Mouse (Mus musculus) frontal cortex, adult (tissue): ENCODE data around the gene Sprr2b.
"Not testable (repeated sequence)": the region's sequence is repeated elsewhere in the genome, so short reads cannot be mapped to it uniquely, and the experiment has no call there.

Experiments used
- ATAC-seq: cut with Nextera tagmentation; 2 replicates; pipeline ENCODE4 v1.9.2; 2017; ENCODE audit warnings: mild to moderate bottlenecking, moderate library complexity, mixed read lengths; ENCODE audit not compliant: low TSS enrichment

The Sprr2b gene

GRCm38 (mm10) chr3:92316320-92316719 lies at the start of gene Sprr2b:
Gene Sprr2b (plus strand): TSS chr3:92316620.
- no peak for ATAC-seq

DNA sequence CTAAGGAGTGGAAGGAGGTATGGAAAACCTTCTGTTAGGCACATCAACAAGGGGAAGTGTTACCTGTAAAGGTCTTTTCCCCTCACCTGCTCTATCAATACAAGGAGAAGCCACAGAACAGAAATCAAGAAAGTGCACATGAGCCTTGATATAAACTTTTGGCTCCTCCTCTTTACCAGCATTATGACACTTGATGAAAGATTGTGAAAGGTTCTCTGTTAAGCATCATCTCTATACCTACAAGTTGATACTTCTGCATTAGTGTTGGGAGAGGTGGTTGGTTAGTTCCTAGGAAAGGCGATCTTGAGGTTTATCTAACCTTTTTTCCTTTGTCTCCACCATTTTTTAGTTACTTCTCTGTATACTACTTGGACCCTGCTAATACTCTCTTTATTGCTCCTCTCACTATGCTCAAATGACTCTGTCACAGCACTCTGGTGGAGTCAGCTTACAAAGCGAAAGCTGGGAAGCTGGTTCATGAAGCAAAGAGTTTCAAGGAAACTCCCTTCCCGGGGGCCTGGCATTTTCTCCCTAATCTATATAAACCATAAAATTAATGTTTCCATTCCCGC lies 44.9 kb upstream of the Sprr2b start:
- ATAC-seq, result not testable (repeated sequence)

DNA sequence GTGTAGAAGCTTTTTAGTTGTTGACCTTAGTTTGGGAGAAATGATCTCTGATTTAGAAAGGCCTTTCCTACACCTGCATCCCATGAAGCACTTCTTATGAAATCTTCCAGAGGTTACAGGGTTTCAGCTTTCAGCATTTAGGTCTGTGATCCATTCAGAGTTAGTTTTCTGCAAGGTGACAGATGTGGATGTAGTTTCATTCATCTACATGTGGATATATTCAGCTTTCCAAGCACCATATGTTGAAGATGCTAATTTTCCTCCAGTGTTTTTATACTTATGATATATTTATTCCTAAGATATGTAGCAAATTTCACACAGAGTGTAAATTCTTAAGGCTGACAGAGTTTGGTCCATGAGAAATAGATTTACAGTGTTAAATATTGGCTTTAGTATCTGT lies 42.9 kb upstream of the Sprr2b start:
- peak; percentile 76 for ATAC-seq

- ATAC-seq, result peak; percentile 64; the same call in 1 of the 2 replicates
These were observed 42.4 kb upstream of the Sprr2b start for GRCm38 (mm10) chr3:92274018-92274417.

DNA sequence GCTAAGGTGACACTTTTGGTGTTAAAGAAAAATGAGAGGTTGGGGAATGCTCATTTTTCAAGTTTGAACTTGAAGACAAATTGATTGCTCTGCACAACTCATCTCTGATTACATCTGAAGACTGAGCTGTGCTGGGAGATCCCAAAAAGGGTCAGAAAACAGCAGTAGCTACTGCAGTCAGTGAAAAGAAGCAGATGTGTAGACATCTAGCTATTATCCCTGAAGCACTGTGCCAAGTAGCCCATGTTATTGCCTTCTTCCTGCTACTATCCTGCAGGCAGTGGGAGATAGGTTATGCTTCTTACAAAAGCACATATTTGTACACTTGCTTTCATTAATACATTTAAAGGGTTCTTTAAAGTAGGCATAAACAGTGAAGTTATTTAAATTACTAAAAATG lies 36.8 kb upstream of the Sprr2b start:
- peak; percentile 64 for ATAC-seq

DNA sequence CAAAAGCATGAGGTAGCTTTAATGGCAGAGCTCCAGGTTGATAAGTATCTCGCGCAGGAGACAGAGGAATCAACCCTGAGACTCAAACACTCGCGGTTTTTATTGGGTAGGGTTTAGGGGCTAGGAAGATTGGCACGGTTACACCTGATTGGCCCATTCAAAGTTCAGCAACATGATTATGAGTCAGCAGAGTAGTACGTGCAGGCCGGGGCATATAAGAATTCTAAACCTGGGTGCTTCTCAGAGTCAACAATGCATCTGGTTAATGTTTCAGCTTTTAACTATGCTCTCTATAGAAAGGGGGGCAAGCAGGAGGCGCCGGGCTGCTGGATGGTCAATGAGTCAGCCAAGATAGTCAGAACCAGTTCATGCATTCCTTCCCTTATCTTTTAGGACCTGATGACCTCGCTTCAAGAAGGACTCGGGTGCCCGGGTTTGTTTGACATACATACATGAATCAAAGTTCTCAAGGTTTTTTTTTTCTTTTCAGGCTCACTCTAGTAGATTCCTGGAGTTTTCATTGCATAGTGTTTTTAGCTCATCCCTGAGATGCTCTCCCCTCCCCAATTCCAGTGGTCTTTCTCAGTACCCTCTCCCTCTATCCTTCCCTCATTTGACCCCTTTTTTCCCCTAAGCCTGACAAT lies 35.3 kb upstream of the Sprr2b start:
- ATAC-seq, result not testable (repeated sequence)

DNA sequence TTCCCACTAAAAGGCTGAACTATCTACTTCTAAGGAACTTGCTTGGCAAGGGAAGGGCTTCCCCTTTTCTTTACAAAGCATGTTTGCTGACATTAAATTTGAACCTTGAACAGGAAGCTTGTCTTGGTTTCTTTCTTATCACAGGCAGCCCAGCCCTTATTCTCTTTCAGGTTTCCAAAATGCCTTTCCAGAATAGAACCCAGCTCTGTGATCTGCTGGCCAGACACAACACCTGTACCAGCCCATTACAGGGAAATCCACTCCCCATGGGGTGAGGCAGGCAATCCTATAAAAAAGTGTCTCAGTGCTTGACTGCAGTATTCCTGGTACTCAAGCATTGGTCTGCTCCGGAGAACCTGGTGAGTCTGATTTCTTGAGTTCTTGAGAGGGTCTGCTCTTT lies 31.3 kb upstream of the Sprr2b start, which contains the start of gene Sprr2a3:
TSS of gene Sprr2a3 (plus strand) at position 317 of the 400 bp plus-strand sequence.
- ATAC-seq, result not testable (repeated sequence)

GRCm38 (mm10) chr3:92288489-92288888 lies 27.9 kb upstream of the Sprr2b start:
- ATAC-seq, result not testable (repeated sequence)

GRCm38 (mm10) chr3:92307406-92307805 lies 9.0 kb upstream of the Sprr2b start:
- no peak for ATAC-seq

- ATAC-seq, result no peak
These were observed 964 bp downstream of the Sprr2b start for GRCm38 (mm10) chr3:92317384-92317783.

DNA sequence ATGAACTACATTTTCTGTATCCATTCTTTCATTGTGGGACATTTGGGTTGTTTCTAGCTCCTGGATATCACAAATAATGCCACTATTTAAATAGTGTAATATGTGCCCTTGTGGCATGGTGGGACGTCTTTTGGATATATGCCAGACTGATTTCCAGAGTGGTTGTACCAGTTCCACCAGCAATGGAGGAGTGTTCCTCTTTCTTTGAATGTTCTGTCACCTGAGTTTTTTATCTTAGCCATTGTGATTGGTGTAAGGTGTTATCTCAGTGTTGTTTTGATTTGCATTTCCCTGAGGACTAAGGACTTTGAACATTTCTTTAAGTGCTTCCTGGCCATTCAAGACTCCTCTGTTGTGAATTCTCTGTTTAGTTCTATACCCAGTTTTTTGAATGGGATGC lies 19.9 kb downstream of the Sprr2b start:
- ATAC-seq, result no peak

DNA sequence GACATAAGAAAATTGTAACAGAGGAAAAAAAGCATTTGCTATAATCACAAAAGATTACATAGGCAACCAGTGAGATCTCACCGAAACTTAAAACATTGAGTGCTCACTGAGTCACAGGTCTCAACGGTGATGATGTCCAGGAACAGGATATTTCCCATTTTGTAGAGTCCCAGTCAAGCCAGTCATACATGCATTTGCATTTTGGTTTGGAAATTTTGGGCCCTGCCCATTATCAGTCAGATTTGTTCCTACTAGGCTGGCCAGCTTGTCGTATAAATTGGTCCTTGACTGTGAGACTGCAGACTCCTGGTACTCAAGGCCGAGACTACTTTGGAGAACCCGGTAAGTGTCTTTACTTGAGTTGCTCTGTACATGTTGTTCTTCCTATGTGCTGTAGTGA lies 22.4 kb downstream of the Sprr2b start, which contains the start of gene Sprr2d:
TSS of gene Sprr2d (plus strand) at position 301 of the 400 bp plus-strand sequence.
- ATAC-seq, result no peak

- ATAC-seq, result no peak
These were observed 35.4 kb downstream of the Sprr2b start, which contains the start of gene Sprr2e for GRCm38 (mm10) chr3:92351843-92352242. Gene Sprr2e (plus strand): TSS chr3:92352143.

GRCm38 (mm10) chr3:92361619-92362018 lies 45.2 kb downstream of the Sprr2b start:
- ATAC-seq, result no peak

DNA sequence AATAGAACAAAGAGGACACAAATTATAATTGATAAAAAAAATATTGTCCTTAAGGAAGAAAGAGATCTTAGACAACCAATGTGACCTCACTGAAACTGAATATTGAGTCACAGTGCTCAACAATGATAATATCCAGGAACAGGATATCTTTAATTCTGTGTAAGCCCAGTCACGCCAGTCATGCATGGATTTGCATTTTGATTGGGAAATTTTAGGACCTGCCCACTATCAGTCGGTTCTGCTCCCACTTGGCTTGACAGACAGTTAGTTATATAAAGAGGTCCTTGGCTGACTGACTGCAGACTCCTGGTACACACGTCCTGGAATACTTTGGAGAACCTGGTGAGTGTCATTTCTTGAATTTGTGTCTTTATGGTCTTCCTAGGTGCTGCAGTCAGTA lies 48.5 kb downstream of the Sprr2b start, which contains the start of gene Sprr2f:
TSS of gene Sprr2f (plus strand) at position 301 of the 400 bp plus-strand sequence.
- no peak for ATAC-seq
